Mouse (Mus musculus) G1E (cell line): Measurements from ENCODE around the gene Midn. TPM values are rescaled to one million over a fixed set of nuclear protein-coding genes. Genes with fewer than 3 reads are reported as not detected.

Source experiments
- ATAC-seq: 2 replicates; pipeline ENCODE4 v1.8.0; 2016; ENCODE audit warnings: mild to moderate bottlenecking; ENCODE audit not compliant: insufficient number of reproducible peaks, poor library complexity, low FRiP score, severe bottlenecking; ENCODE audit errors: extremely low read depth
- DNase-seq: peaks from one replicate; pipeline ENCODE4 v3.0.0; 2012; ENCODE audit warnings: low spot score
- H3K27me3 ChIP-seq: 2 replicates; pipeline ENCODE4 v1.6.1; 2012; ENCODE audit warnings: mild to moderate bottlenecking, low read length, inconsistent platforms; ENCODE audit not compliant: insufficient read depth
- H3K36me3 ChIP-seq: replicated peaks from 2 replicates; pipeline ENCODE3; 2012; ENCODE audit warnings: mild to moderate bottlenecking, inconsistent platforms
- H3K4me1 ChIP-seq: 2 replicates; pipeline ENCODE4 v1.6.1; 2012; ENCODE audit warnings: low read depth, low read length, inconsistent platforms, mixed read lengths; ENCODE audit not compliant: insufficient read depth
- H3K4me3 ChIP-seq: 2 replicates; pipeline ENCODE4 v1.5.1; 2012; ENCODE audit warnings: low read depth, mild to moderate bottlenecking, inconsistent platforms, low read length, moderate library complexity, mixed read lengths
- H3K9me3 ChIP-seq: replicated peaks from 2 replicates; pipeline ENCODE4 v1.6.1; 2012; ENCODE audit warnings: inconsistent platforms
- CTCF ChIP-seq: IDR thresholded peaks from 2 replicates; pipeline ENCODE4 v1.5.1; 2012; ENCODE audit warnings: low read depth, low read length, inconsistent platforms, mixed read lengths
- GATA1 ChIP-seq: IDR thresholded peaks from 2 replicates; pipeline ENCODE4 v1.6.1; 2012; ENCODE audit warnings: borderline replicate concordance, low read length, inconsistent platforms, mixed read lengths
- GATA2 ChIP-seq: IDR thresholded peaks from 2 replicates; pipeline ENCODE4 v1.6.1; 2012; ENCODE audit warnings: low read depth, low read length, inconsistent platforms, borderline replicate concordance
- POLR2AphosphoS5 ChIP-seq: IDR thresholded peaks from 2 replicates; pipeline ENCODE4 v1.6.1; 2012; ENCODE audit warnings: low read depth, low read length, inconsistent platforms; ENCODE audit not compliant: insufficient replicate concordance
- TAL1 ChIP-seq: conservative IDR thresholded peaks from 2 replicates; pipeline ENCODE4 v1.6.1; 2012; ENCODE audit warnings: low read depth, low read length, inconsistent platforms, mixed read lengths
- polyA plus RNA-seq: library from polyadenylated mRNA; stranded (reverse); fragments of >175 nt; gene quantifications from 2 replicates; pipeline ENCODE4 v1.2.3, GENCODE M21; 2012
- total RNA-seq, 2 experiments: library from RNA; stranded (forward) in 1 of 2; stranded (reverse) in 1 of 2; fragments of 200-1000 nt in 1 of 2; fragments of >200 nt in 1 of 2; fragmentation: Nextera tagmentation in 1 of 2; gene quantifications; 2 replicates each; pipeline ENCODE4 v1.2.3; 2014 to 2017

Midn gene
- total and polyA plus RNA-seq, 3 experiments = 19.2 to 302 (median 89.8) TPM

- DNase-seq (no peak), ATAC-seq (no peak)
- no peak for TF ChIP-seq GATA2
- no peak for TF ChIP-seq POLR2AphosphoS5
- no peak for TF ChIP-seq GATA1
- H3K36me3 ChIP-seq = no peaks in the 10 kb centered on the region
- H3K4me3 ChIP-seq = no peak overlapping the region
- H3K27me3 ChIP-seq = peaks cover 58% of the 10 kb centered on the region
- H3K4me1 ChIP-seq = no peaks in the 10 kb centered on the region
- H3K9me3 ChIP-seq = no peaks in the 10 kb centered on the region
These were observed 59.1 kb downstream of the Midn start for GRCm38 (mm10) chr10:80207201-80207600.

- ATAC-seq (no peak), DNase-seq (no peak)
- Histone ChIP-seq H3K9me3 (no peaks in the 10 kb centered on the region), H3K4me1 (no peaks in the 10 kb centered on the region), H3K4me3 (no peak overlapping the region), H3K36me3 (no peaks in the 10 kb centered on the region), H3K27me3 (peaks cover 59% of the 10 kb centered on the region)
- TF ChIP-seq CTCF (no peak), TAL1 (no peak), GATA2 (no peak), GATA1 (no peak), POLR2AphosphoS5 (no peak)
These were observed 59.6 kb downstream of the Midn start for GRCm38 (mm10) chr10:80207676-80208075.

Other genes starting within 250 kb of the Midn start
Only the 20 nearest of the 32 such genes appear.
- 62.8 and 79.8 TPM in 2 replicates for gene Tmem259, start 163.9 kb upstream of the Midn start, total RNA-seq (2014; fragmentation: Nextera tagmentation)
- gene Tmem259, start 163.9 kb upstream of the Midn start, total RNA-seq (2017) = 41.6 and 47.0 TPM in 2 replicates
- gene Tmem259, start 163.9 kb upstream of the Midn start, polyA plus RNA-seq = 264 and 361 TPM in 2 replicates
- 4.6 and 8.4 TPM in 2 replicates for gene Cnn2, start 159.7 kb upstream of the Midn start, total RNA-seq (2014; fragmentation: Nextera tagmentation)
- 7.4 and 10.5 TPM in 2 replicates for gene Cnn2, start 159.7 kb upstream of the Midn start, total RNA-seq (2017)
- 20.8 and 27.2 TPM in 2 replicates for gene Cnn2, start 159.7 kb upstream of the Midn start, polyA plus RNA-seq
- gene Abca7, start 151.8 kb upstream of the Midn start, total RNA-seq (2014; fragmentation: Nextera tagmentation) = 17.4 and 35.9 TPM in 2 replicates
- gene Abca7, start 151.8 kb upstream of the Midn start, total RNA-seq (2017) = 12.1 and 15.2 TPM in 2 replicates
- 21.1 and 21.6 TPM in 2 replicates for gene Abca7, start 151.8 kb upstream of the Midn start, polyA plus RNA-seq
- 56.7 and 59.4 TPM in 2 replicates for gene Arhgap45, start 131.6 kb upstream of the Midn start, total RNA-seq (2014; fragmentation: Nextera tagmentation)
- 104 and 113 TPM in 2 replicates for gene Arhgap45, start 131.6 kb upstream of the Midn start, total RNA-seq (2017)
- gene Arhgap45, start 131.6 kb upstream of the Midn start, polyA plus RNA-seq = 179 and 186 TPM in 2 replicates
- gene Polr2e, start 108.5 kb upstream of the Midn start, total RNA-seq (2014; fragmentation: Nextera tagmentation) = 74.3 and 90.2 TPM in 2 replicates
- gene Polr2e, start 108.5 kb upstream of the Midn start, total RNA-seq (2017) = 54.6 TPM in 2 replicates
- gene Polr2e, start 108.5 kb upstream of the Midn start, polyA plus RNA-seq = 148 and 206 TPM in 2 replicates
- 274 and 290 TPM in 2 replicates for gene Gpx4, start 101.1 kb upstream of the Midn start, total RNA-seq (2014; fragmentation: Nextera tagmentation)
- 767 and 808 TPM in 2 replicates for gene Gpx4, start 101.1 kb upstream of the Midn start, total RNA-seq (2017)
- gene Gpx4, start 101.1 kb upstream of the Midn start, polyA plus RNA-seq = 1,138 and 1,173 TPM in 2 replicates
- 24.7 and 34.2 TPM in 2 replicates for gene Sbno2, start 42.7 kb upstream of the Midn start, total RNA-seq (2014; fragmentation: Nextera tagmentation)
- gene Sbno2, start 42.7 kb upstream of the Midn start, total RNA-seq (2017) = 18.0 and 18.1 TPM in 2 replicates
- 34.8 and 37.4 TPM in 2 replicates for gene Sbno2, start 42.7 kb upstream of the Midn start, polyA plus RNA-seq
- gene Stk11, start 32.5 kb upstream of the Midn start, total RNA-seq (2014; fragmentation: Nextera tagmentation) = 138 and 172 TPM in 2 replicates
- gene Stk11, start 32.5 kb upstream of the Midn start, total RNA-seq (2017) = 150 and 154 TPM in 2 replicates
- 161 and 170 TPM in 2 replicates for gene Stk11, start 32.5 kb upstream of the Midn start, polyA plus RNA-seq
- 248 and 258 TPM in 2 replicates for gene Atp5d, start 9.6 kb upstream of the Midn start, total RNA-seq (2014; fragmentation: Nextera tagmentation)
- 81.9 and 82.7 TPM in 2 replicates for gene Atp5d, start 9.6 kb upstream of the Midn start, total RNA-seq (2017)
- 1,539 and 1,678 TPM in 2 replicates for gene Atp5d, start 9.6 kb upstream of the Midn start, polyA plus RNA-seq
- gene Cbarp, start 7.4 kb upstream of the Midn start, total RNA-seq (2014; fragmentation: Nextera tagmentation) = 67.2 and 74.4 TPM in 2 replicates
- 3.7 and 5.5 TPM in 2 replicates for gene Cbarp, start 7.4 kb upstream of the Midn start, total RNA-seq (2017)
- gene Cbarp, start 7.4 kb upstream of the Midn start, polyA plus RNA-seq = 66.6 and 73.9 TPM in 2 replicates
- gene Cirbp, start 17.7 kb downstream of the Midn start, total RNA-seq (2014; fragmentation: Nextera tagmentation) = 18.1 and 21.2 TPM in 2 replicates
- gene Cirbp, start 17.7 kb downstream of the Midn start, total RNA-seq (2017) = 32.6 and 34.8 TPM in 2 replicates
- 41.4 and 45.2 TPM in 2 replicates for gene Cirbp, start 17.7 kb downstream of the Midn start, polyA plus RNA-seq
- 1.6 TPM in 1 of 2 replicates, not detected in the other for gene 1600002K03Rik, start 24.7 kb downstream of the Midn start, total RNA-seq (2014; fragmentation: Nextera tagmentation)
- 7.8 and 8.9 TPM in 2 replicates for gene 1600002K03Rik, start 24.7 kb downstream of the Midn start, total RNA-seq (2017)
- 4.8 and 5.0 TPM in 2 replicates for gene 1600002K03Rik, start 24.7 kb downstream of the Midn start, polyA plus RNA-seq
- gene Efna2, start 31.2 kb downstream of the Midn start, total RNA-seq (2014; fragmentation: Nextera tagmentation) = not detected in 2 replicates
- gene Efna2, start 31.2 kb downstream of the Midn start, total RNA-seq (2017) = not detected in 2 replicates
- gene Efna2, start 31.2 kb downstream of the Midn start, polyA plus RNA-seq = 0.18 and 0.20 TPM in 2 replicates
- 10.8 and 16.9 TPM in 2 replicates for gene Mum1, start 78.2 kb downstream of the Midn start, total RNA-seq (2014; fragmentation: Nextera tagmentation)
- 56.1 and 59.1 TPM in 2 replicates for gene Mum1, start 78.2 kb downstream of the Midn start, total RNA-seq (2017)
- 32.3 and 36.2 TPM in 2 replicates for gene Mum1, start 78.2 kb downstream of the Midn start, polyA plus RNA-seq
- gene Ndufs7, start 100.8 kb downstream of the Midn start, total RNA-seq (2014; fragmentation: Nextera tagmentation) = 246 and 251 TPM in 2 replicates
- 152 and 156 TPM in 2 replicates for gene Ndufs7, start 100.8 kb downstream of the Midn start, total RNA-seq (2017)
- gene Ndufs7, start 100.8 kb downstream of the Midn start, polyA plus RNA-seq = 222 and 257 TPM in 2 replicates
- gene Gamt, start 112.7 kb downstream of the Midn start, total RNA-seq (2014; fragmentation: Nextera tagmentation) = not detected in 2 replicates
- 0.17 TPM in 1 of 2 replicates, not detected in the other for gene Gamt, start 112.7 kb downstream of the Midn start, total RNA-seq (2017)
- gene Gamt, start 112.7 kb downstream of the Midn start, polyA plus RNA-seq = 0.18 TPM in 1 of 2 replicates, not detected in the other
- 191 and 194 TPM in 2 replicates for gene Dazap1, start 113.2 kb downstream of the Midn start, total RNA-seq (2014; fragmentation: Nextera tagmentation)
- 136 and 151 TPM in 2 replicates for gene Dazap1, start 113.2 kb downstream of the Midn start, total RNA-seq (2017)
- 533 and 565 TPM in 2 replicates for gene Dazap1, start 113.2 kb downstream of the Midn start, polyA plus RNA-seq
- gene Rps15, start 144.2 kb downstream of the Midn start, total RNA-seq (2014; fragmentation: Nextera tagmentation) = 2,952 and 3,110 TPM in 2 replicates
- gene Rps15, start 144.2 kb downstream of the Midn start, total RNA-seq (2017) = 3,218 and 3,548 TPM in 2 replicates
- gene Rps15, start 144.2 kb downstream of the Midn start, polyA plus RNA-seq = 11,196 and 11,583 TPM in 2 replicates
- 0.10 and 0.23 TPM in 2 replicates for gene Apc2, start 147.7 kb downstream of the Midn start, total RNA-seq (2014; fragmentation: Nextera tagmentation)
- gene Apc2, start 147.7 kb downstream of the Midn start, total RNA-seq (2017) = 0.06 and 0.11 TPM in 2 replicates
- gene Apc2, start 147.7 kb downstream of the Midn start, polyA plus RNA-seq = 0.02 and 0.04 TPM in 2 replicates
- 17.2 and 17.6 TPM in 2 replicates for gene 2310011J03Rik, start 172.3 kb downstream of the Midn start, total RNA-seq (2014; fragmentation: Nextera tagmentation)
- 27.0 and 31.2 TPM in 2 replicates for gene 2310011J03Rik, start 172.3 kb downstream of the Midn start, total RNA-seq (2017)
- 92.5 and 108 TPM in 2 replicates for gene 2310011J03Rik, start 172.3 kb downstream of the Midn start, polyA plus RNA-seq